Mouse (Mus musculus) liver, postnatal 0 days (tissue): Measurements from ENCODE around the gene Socs7. TPM values are rescaled to one million over a fixed set of nuclear protein-coding genes. Genes with fewer than 3 reads are reported as not detected.

ENCODE experiments used
- ATAC-seq: fragments of 200-750 bp; cut with Nextera tagmentation; 2 replicates; pipeline ENCODE4 v1.8.0; 2017; ENCODE audit warnings: mild to moderate bottlenecking, moderate library complexity
- DNase-seq: peaks from one replicate; pipeline ENCODE4 v3.0.0-alpha.2; 2016
- H3K27ac ChIP-seq: fragments of 300-500 bp; sonication (generic); 2 replicates; pipeline ENCODE4 v1.5.1; 2014; ENCODE audit warnings: antibody characterized with exemption, moderate library complexity, mild to moderate bottlenecking, low read depth
- H3K27me3 ChIP-seq: fragments of 300-500 bp; sonication (generic); 2 replicates; pipeline ENCODE4 v1.6.1; 2014; ENCODE audit warnings: low read length, control low read depth, mixed read lengths; ENCODE audit not compliant: insufficient read depth
- H3K36me3 ChIP-seq: fragments of 300-500 bp; sonication (generic); replicated peaks from 2 replicates; pipeline ENCODE4 v1.6.1; 2014; ENCODE audit warnings: mild to moderate bottlenecking, control low read depth, low read length, moderate library complexity, mixed read lengths; ENCODE audit not compliant: insufficient read depth
- H3K4me1 ChIP-seq: fragments of 300-500 bp; sonication (generic); 2 replicates; pipeline ENCODE4 v1.6.1; 2014; ENCODE audit warnings: antibody characterized with exemption, mild to moderate bottlenecking, control low read depth; ENCODE audit not compliant: insufficient read depth
- H3K4me2 ChIP-seq: fragments of 300-500 bp; sonication (generic); 2 replicates; pipeline ENCODE4 v1.6.1; 2014; ENCODE audit warnings: low read depth, mild to moderate bottlenecking, low read length, moderate library complexity, mixed read lengths
- H3K4me3 ChIP-seq: fragments of 300-500 bp; sonication (generic); 2 replicates; pipeline ENCODE4 v1.5.1; 2014; ENCODE audit warnings: low read depth, low read length
- H3K9ac ChIP-seq: fragments of 300-500 bp; sonication (generic); replicated peaks from 2 replicates; pipeline ENCODE4 v1.6.1; 2014; ENCODE audit warnings: mild to moderate bottlenecking, moderate library complexity
- H3K9me3 ChIP-seq: fragments of 300-500 bp; sonication (generic); 2 replicates; pipeline ENCODE4 v1.6.1; 2016; ENCODE audit warnings: mild to moderate bottlenecking, control low read depth, low read length, mixed read lengths
- CTCF ChIP-seq: sonication (generic); IDR thresholded peaks from 2 replicates; pipeline ENCODE4 v1.5.1; 2016; ENCODE audit warnings: antibody characterized with exemption, low read depth
- EP300 ChIP-seq: IDR thresholded peaks from 2 replicates; pipeline ENCODE4 v1.6.1; 2016; ENCODE audit warnings: antibody characterized with exemption, low read depth, mild to moderate bottlenecking
- WGBS: fragments of 180-500 bp; shearing (Covaris S2); extraction: QIAGEN DNeasy Blood & Tissue Kit; methylation state at CpG from one replicate; pipeline ENCODE4 v1.1.7; 2014; ENCODE audit not compliant: insufficient replicate concordance; 5-methylcytosine and 5-hydroxymethylcytosine counted together
- polyA plus RNA-seq: library from polyadenylated mRNA; unstranded; fragments of >200 nt; fragmentation: Nextera tagmentation; extraction: Ambion mirVana; gene quantifications from 2 replicates; pipeline ENCODE4 v1.2.1, GENCODE M21; 2015

Socs7 gene
- polyA plus RNA-seq, 1 experiment from 2014 or later: 0.92 TPM

- peak overlapping the region; percentile 95 for H3K27ac ChIP-seq
- TF ChIP-seq CTCF (no peak), EP300 (no peak)
- H3K36me3 ChIP-seq: no peaks in the 10 kb centered on the region; the same call in 1 of the 2 replicates
- peak overlapping the region; percentile 90 for H3K4me3 ChIP-seq
- H3K9me3 ChIP-seq: no peaks in the 10 kb centered on the region
- no peaks in the 10 kb centered on the region for H3K27me3 ChIP-seq
- WGBS: under 1% methylated on average over 27 of the region's 39 CpGs
- peak overlapping the region; percentile 94 for H3K9ac ChIP-seq
- 0 out of 2 replicates have a peak, but pooled peaks have one; percentile 14 for ATAC-seq
- peaks cover 30% of the 10 kb centered on the region for H3K4me1 ChIP-seq
- DNase-seq: no peak
- H3K4me2 ChIP-seq: peak overlapping the region; percentile 95
Measured at GRCm38 (mm10) chr11:97362649-97362942, 245 bp downstream of the Socs7 start.

DNA sequence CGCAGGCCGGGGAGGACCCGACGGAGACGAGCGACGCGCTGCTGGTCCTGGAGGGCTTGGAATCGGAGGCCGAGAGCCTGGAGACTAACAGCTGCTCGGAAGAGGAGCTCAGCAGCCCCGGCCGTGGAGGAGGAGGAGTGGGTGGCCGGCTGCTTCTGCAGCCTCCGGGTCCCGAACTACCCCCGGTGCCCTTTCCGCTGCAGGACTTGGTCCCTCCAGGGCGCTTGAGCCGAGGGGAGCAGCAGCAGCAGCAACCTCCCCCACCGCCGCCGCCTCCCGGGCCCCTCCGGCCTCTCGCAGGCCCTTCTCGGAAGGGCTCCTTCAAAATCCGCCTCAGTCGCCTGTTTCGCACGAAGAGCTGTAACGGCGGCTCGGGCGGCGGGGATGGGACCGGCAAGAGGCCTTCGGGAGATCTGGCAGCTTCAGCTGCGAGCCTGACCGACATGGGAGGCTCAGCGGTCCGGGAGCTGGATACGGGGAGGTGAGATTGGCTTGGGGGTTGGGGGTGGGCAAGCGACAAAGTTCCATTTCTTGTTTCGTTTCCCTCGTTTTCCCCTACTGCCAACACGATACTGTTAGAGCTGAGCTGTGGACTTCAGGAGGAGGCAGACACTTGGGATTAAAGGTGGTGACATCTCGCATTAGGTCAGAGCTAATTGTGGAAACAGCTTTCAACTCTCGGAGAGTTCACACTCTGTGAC lies 742 bp downstream of the Socs7 start:
- Histone ChIP-seq H3K27ac (peak overlapping the region; percentile 95), H3K9me3 (no peaks in the 10 kb centered on the region), H3K27me3 (no peaks in the 10 kb centered on the region), H3K4me3 (peak overlapping the region; percentile 90), H3K9ac (peak overlapping the region; percentile 94), H3K4me2 (peak overlapping the region; percentile 95), H3K36me3 (no peaks in the 10 kb centered on the region; the same call in 1 of the 2 replicates), H3K4me1 (peaks cover 30% of the 10 kb centered on the region)
- peak; percentile 10; the same call in 1 of the 2 replicates for ATAC-seq
- DNase-seq: peak; percentile 64
- WGBS: 0% methylated on average over 42 of the region's 49 CpGs
- TF ChIP-seq EP300 (no peak), CTCF (no peak)

GRCm38 (mm10) chr11:97363644-97363995 lies 1.3 kb downstream of the Socs7 start:
- Histone ChIP-seq H3K9me3 (no peaks in the 10 kb centered on the region), H3K27ac (peak overlapping the region; percentile 95), H3K4me2 (peak overlapping the region; percentile 95), H3K9ac (peak overlapping the region; percentile 94), H3K36me3 (no peaks in the 10 kb centered on the region; the same call in 1 of the 2 replicates), H3K4me1 (peaks cover 30% of the 10 kb centered on the region), H3K27me3 (no peaks in the 10 kb centered on the region), H3K4me3 (peak overlapping the region; percentile 90)
- TF ChIP-seq EP300 (no peak), CTCF (no peak)
- ATAC-seq (no peak), DNase-seq (peak; percentile 25)
- WGBS: 3% methylated on average over 7 of the region's 7 CpGs

DNA sequence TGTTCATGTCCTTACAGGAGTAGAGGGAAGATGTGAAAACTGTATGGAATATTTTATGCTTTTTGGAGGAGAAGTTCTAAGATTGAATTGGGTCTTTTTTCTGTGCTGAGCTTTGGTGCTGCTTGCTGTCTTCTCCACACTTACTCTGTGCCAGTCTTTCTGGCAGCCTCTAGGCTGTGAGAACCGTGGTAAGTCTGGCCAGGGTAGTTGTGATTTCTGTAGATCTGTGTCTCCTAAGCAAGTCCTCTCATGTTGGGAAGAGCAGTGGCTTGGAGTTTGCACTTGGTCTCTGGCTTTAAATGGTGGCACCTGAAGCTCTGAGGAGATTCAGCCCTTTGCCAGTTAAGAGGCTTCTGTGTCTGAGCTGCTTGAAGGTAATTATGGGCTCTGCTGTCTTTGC lies 3.2 kb downstream of the Socs7 start:
- peaks cover 30% of the 10 kb centered on the region for H3K4me1 ChIP-seq
- 52% methylated on average over 1 of the region's 1 CpGs for WGBS
- H3K4me2 ChIP-seq: no peak overlapping the region
- DNase-seq (no peak), ATAC-seq (no peak)
- TF ChIP-seq CTCF (no peak), EP300 (no peak)
- no peaks in the 10 kb centered on the region for H3K27me3 ChIP-seq
- no peaks in the 10 kb centered on the region; the same call in 1 of the 2 replicates for H3K36me3 ChIP-seq
- no peak overlapping the region for H3K4me3 ChIP-seq
- no peaks in the 10 kb centered on the region for H3K9me3 ChIP-seq
- H3K27ac ChIP-seq: no peak overlapping the region
- H3K9ac ChIP-seq: peak overlapping the region; percentile 34; the same call in 1 of the 2 replicates

GRCm38 (mm10) chr11:97368501-97368900 lies 6.2 kb downstream of the Socs7 start:
- no peak overlapping the region for H3K4me2 ChIP-seq
- H3K27ac ChIP-seq: no peak overlapping the region
- peaks cover 22% of the 10 kb centered on the region for H3K4me1 ChIP-seq
- no peaks in the 10 kb centered on the region for H3K9me3 ChIP-seq
- DNase-seq (no peak), ATAC-seq (no peak)
- no peak overlapping the region for H3K9ac ChIP-seq
- H3K36me3 ChIP-seq: no peaks in the 10 kb centered on the region; the same call in 1 of the 2 replicates
- no peaks in the 10 kb centered on the region for H3K27me3 ChIP-seq
- TF ChIP-seq CTCF: no peak
- TF ChIP-seq EP300: no peak
- WGBS: 87% methylated on average over 5 of the region's 5 CpGs
- H3K4me3 ChIP-seq: no peak overlapping the region

DNA sequence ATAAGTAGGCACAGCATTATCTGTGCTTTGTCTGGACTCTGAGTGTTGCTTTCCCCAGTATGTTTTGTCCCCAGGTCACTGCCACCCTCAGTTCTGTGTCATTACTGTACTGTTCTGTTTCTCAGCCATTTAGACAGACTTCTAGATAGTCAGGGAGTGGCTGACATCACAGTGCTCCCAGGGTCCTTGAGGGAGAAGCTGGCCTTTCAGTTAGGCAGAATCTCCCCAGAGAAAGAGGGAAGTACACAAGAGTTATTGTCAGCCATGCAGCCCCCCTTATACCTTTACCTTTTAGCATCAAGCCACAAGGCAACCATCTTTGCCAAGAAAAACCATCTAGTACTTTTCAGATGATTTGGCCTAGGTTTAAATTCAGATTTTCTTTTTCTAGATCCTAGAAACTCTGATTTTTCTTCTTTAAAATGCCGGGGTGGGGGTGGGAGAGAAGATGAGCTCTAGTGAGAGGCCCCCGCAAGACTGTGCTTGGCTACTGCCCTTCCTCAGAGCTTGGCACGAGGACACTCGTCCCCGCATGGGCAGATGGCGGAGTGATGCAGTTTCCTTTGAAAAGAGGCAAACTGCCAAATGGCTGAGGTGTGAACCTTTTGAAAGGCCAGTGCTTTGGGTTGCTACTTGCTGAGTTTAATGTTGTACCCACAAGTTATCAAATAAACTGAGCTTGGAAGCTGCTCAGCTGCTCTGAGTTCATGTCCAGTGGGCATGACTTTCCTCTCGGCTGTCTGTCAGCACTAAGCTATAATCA lies 8.2 kb downstream of the Socs7 start:
- DNase-seq (no peak), ATAC-seq (no peak)
- H3K4me1 ChIP-seq: peaks cover 2% of the 10 kb centered on the region
- H3K27ac ChIP-seq: no peak overlapping the region
- H3K4me2 ChIP-seq: no peak overlapping the region
- H3K9me3 ChIP-seq: no peaks in the 10 kb centered on the region
- H3K9ac ChIP-seq: no peak overlapping the region
- TF ChIP-seq CTCF (no peak), EP300 (no peak)
- peaks cover 6% of the 10 kb centered on the region for H3K36me3 ChIP-seq
- H3K4me3 ChIP-seq: no peak overlapping the region
- H3K27me3 ChIP-seq: no peaks in the 10 kb centered on the region
- 82% methylated on average over 7 of the region's 7 CpGs for WGBS
